Mouse (Mus musculus): Measurements from ENCODE around the gene Slc12a5. TPM values are rescaled to one million over a fixed set of nuclear protein-coding genes. Genes with fewer than 3 reads are reported as not detected.

The Slc12a5 gene
- polyA plus RNA-seq, 1 experiment: 1.9 TPM

GRCm38 (mm10) chr2:164967761-164968440 lies 7.3 kb downstream of the Slc12a5 start:
- Histone ChIP-seq H3K27ac (ENCODE audit: insufficient read depth, low read length) (no peak overlapping the region), H3K4me3 (ENCODE audit: low read depth, low read length) (peak overlapping the region; percentile 37), H3K27me3 (ENCODE audit: control insufficient read depth, insufficient read depth, low read length, poor library complexity, severe bottlenecking) (peaks cover 25% of the 10 kb centered on the region), H3K36me3 (ENCODE audit: control insufficient read depth, insufficient read depth, low read length, poor library complexity, severe bottlenecking) (no peaks in the 10 kb centered on the region), H3K9me3 (replicated peaks; ENCODE audit: control insufficient read depth, insufficient read depth, low read length, poor library complexity, severe bottlenecking) (no peaks in the 10 kb centered on the region), H3K9ac (ENCODE audit: low read depth, poor library complexity, severe bottlenecking) (0 out of 2 replicates have a peak overlapping the region, but pooled peaks have one; percentile 4), H3K4me1 (ENCODE audit: control insufficient read depth, insufficient read depth, low read length) (no peaks in the 10 kb centered on the region)
- no peak for TF ChIP-seq POLR2A (IDR thresholded peaks at IDR 0.05; ENCODE audit: insufficient read depth, low read length)
- TF ChIP-seq EP300 (IDR thresholded peaks at IDR 0.05; ENCODE audit: insufficient read depth, low read depth, low read length): no peak
- TF ChIP-seq CTCF (IDR thresholded peaks at IDR 0.05; ENCODE audit: low read depth, low read length): no peak

GRCm38 (mm10) chr2:164968451-164968851 lies 7.8 kb downstream of the Slc12a5 start:
- Histone ChIP-seq H3K27me3 (ENCODE audit: control insufficient read depth, insufficient read depth, low read length, poor library complexity, severe bottlenecking) (peaks cover 25% of the 10 kb centered on the region), H3K27ac (ENCODE audit: insufficient read depth, low read length) (no peak overlapping the region), H3K4me1 (ENCODE audit: control insufficient read depth, insufficient read depth, low read length) (no peaks in the 10 kb centered on the region), H3K9ac (ENCODE audit: low read depth, poor library complexity, severe bottlenecking) (0 out of 2 replicates have a peak overlapping the region, but pooled peaks have one; percentile 4), H3K9me3 (replicated peaks; ENCODE audit: control insufficient read depth, insufficient read depth, low read length, poor library complexity, severe bottlenecking) (no peaks in the 10 kb centered on the region), H3K4me3 (ENCODE audit: low read depth, low read length) (peak overlapping the region; percentile 37), H3K36me3 (ENCODE audit: control insufficient read depth, insufficient read depth, low read length, poor library complexity, severe bottlenecking) (no peaks in the 10 kb centered on the region)
- TF ChIP-seq CTCF (IDR thresholded peaks at IDR 0.05; ENCODE audit: low read depth, low read length) (no peak), EP300 (IDR thresholded peaks at IDR 0.05; ENCODE audit: insufficient read depth, low read depth, low read length) (peak; percentile 68; the same call in 1 of the 2 replicates)

- no peaks in the 10 kb centered on the region for H3K4me1 ChIP-seq (ENCODE audit: control insufficient read depth, insufficient read depth, low read length)
- H3K27me3 ChIP-seq (ENCODE audit: control insufficient read depth, insufficient read depth, low read length, poor library complexity, severe bottlenecking): peaks cover 25% of the 10 kb centered on the region
- TF ChIP-seq EP300 (IDR thresholded peaks at IDR 0.05; ENCODE audit: insufficient read depth, low read depth, low read length) (no peak), CTCF (IDR thresholded peaks at IDR 0.05; ENCODE audit: low read depth, low read length) (no peak)
These were observed 8.8 kb downstream of the Slc12a5 start for GRCm38 (mm10) chr2:164969348-164969781.

GRCm38 (mm10) chr2:164970631-164971196 lies 10.1 kb downstream of the Slc12a5 start:
- TF ChIP-seq POLR2A (IDR thresholded peaks at IDR 0.05; ENCODE audit: insufficient read depth, low read length) (no peak), EP300 (IDR thresholded peaks at IDR 0.05; ENCODE audit: insufficient read depth, low read depth, low read length) (no peak), CTCF (IDR thresholded peaks at IDR 0.05; ENCODE audit: low read depth, low read length) (no peak)
- Histone ChIP-seq H3K27ac (ENCODE audit: insufficient read depth, low read length) (no peak overlapping the region), H3K27me3 (ENCODE audit: control insufficient read depth, insufficient read depth, low read length, poor library complexity, severe bottlenecking) (peaks cover 25% of the 10 kb centered on the region), H3K9ac (ENCODE audit: low read depth, poor library complexity, severe bottlenecking) (no peak overlapping the region), H3K9me3 (replicated peaks; ENCODE audit: control insufficient read depth, insufficient read depth, low read length, poor library complexity, severe bottlenecking) (no peaks in the 10 kb centered on the region), H3K4me1 (ENCODE audit: control insufficient read depth, insufficient read depth, low read length) (no peaks in the 10 kb centered on the region), H3K36me3 (ENCODE audit: control insufficient read depth, insufficient read depth, low read length, poor library complexity, severe bottlenecking) (no peaks in the 10 kb centered on the region), H3K4me3 (ENCODE audit: low read depth, low read length) (peak overlapping the region; percentile 51)

More at GRCm38 (mm10) chr2:164969348-164969781, 8.8 kb downstream of the Slc12a5 start:
- no peak overlapping the region for H3K4me3 ChIP-seq (ENCODE audit: low read depth, low read length)
- H3K36me3 ChIP-seq (ENCODE audit: control insufficient read depth, insufficient read depth, low read length, poor library complexity, severe bottlenecking): no peaks in the 10 kb centered on the region
- no peaks in the 10 kb centered on the region for H3K9me3 ChIP-seq (replicated peaks; ENCODE audit: control insufficient read depth, insufficient read depth, low read length, poor library complexity, severe bottlenecking)
- no peak overlapping the region for H3K9ac ChIP-seq (ENCODE audit: low read depth, poor library complexity, severe bottlenecking)
- no peak overlapping the region for H3K27ac ChIP-seq (ENCODE audit: insufficient read depth, low read length)

- H3K27me3 ChIP-seq (ENCODE audit: control insufficient read depth, insufficient read depth, low read length, poor library complexity, severe bottlenecking): peaks cover 19% of the 10 kb centered on the region
- no peak for TF ChIP-seq EP300 (IDR thresholded peaks at IDR 0.05; ENCODE audit: insufficient read depth, low read depth, low read length)
- TF ChIP-seq POLR2A (IDR thresholded peaks at IDR 0.05; ENCODE audit: insufficient read depth, low read length): no peak
- H3K9me3 ChIP-seq (replicated peaks; ENCODE audit: control insufficient read depth, insufficient read depth, low read length, poor library complexity, severe bottlenecking): no peaks in the 10 kb centered on the region
These were observed 12.0 kb downstream of the Slc12a5 start for GRCm38 (mm10) chr2:164972646-164973045.

GRCm38 (mm10) chr2:164975611-164976010 lies 15.0 kb downstream of the Slc12a5 start:
- Histone ChIP-seq H3K9ac (ENCODE audit: low read depth, poor library complexity, severe bottlenecking) (no peak overlapping the region), H3K9me3 (replicated peaks; ENCODE audit: control insufficient read depth, insufficient read depth, low read length, poor library complexity, severe bottlenecking) (no peaks in the 10 kb centered on the region), H3K27ac (ENCODE audit: insufficient read depth, low read length) (no peak overlapping the region), H3K36me3 (ENCODE audit: control insufficient read depth, insufficient read depth, low read length, poor library complexity, severe bottlenecking) (no peaks in the 10 kb centered on the region), H3K4me3 (ENCODE audit: low read depth, low read length) (no peak overlapping the region), H3K27me3 (ENCODE audit: control insufficient read depth, insufficient read depth, low read length, poor library complexity, severe bottlenecking) (no peaks in the 10 kb centered on the region), H3K4me1 (ENCODE audit: control insufficient read depth, insufficient read depth, low read length) (no peaks in the 10 kb centered on the region)
- no peak for TF ChIP-seq EP300 (IDR thresholded peaks at IDR 0.05; ENCODE audit: insufficient read depth, low read depth, low read length)
- TF ChIP-seq CTCF (IDR thresholded peaks at IDR 0.05; ENCODE audit: low read depth, low read length): no peak
- no peak for TF ChIP-seq POLR2A (IDR thresholded peaks at IDR 0.05; ENCODE audit: insufficient read depth, low read length)

More at GRCm38 (mm10) chr2:164972646-164973045, 12.0 kb downstream of the Slc12a5 start:
- Histone ChIP-seq H3K27ac (ENCODE audit: insufficient read depth, low read length) (no peak overlapping the region), H3K4me1 (ENCODE audit: control insufficient read depth, insufficient read depth, low read length) (no peaks in the 10 kb centered on the region), H3K9ac (ENCODE audit: low read depth, poor library complexity, severe bottlenecking) (no peak overlapping the region), H3K4me3 (ENCODE audit: low read depth, low read length) (no peak overlapping the region), H3K36me3 (ENCODE audit: control insufficient read depth, insufficient read depth, low read length, poor library complexity, severe bottlenecking) (no peaks in the 10 kb centered on the region)
